Mouse (Mus musculus): Measurements from ENCODE around the gene Hps1. TPM values are rescaled to one million over a fixed set of nuclear protein-coding genes. Genes with fewer than 3 reads are reported as not detected.
A peak's percentile ranks its signal among the peaks of the same experiment; 100 is the strongest.
"Not testable (repeated sequence)": the region's sequence is repeated elsewhere in the genome, so short reads cannot be mapped to it uniquely, and the experiment has no call there.

Gene Hps1
- polyA plus RNA-seq, 1 experiment from 2014 or later = 44.1 TPM

- CTCF ChIA-PET = interaction anchor here (0.8 to 3.8 kb wide), 7 partner anchors 14 to 693 kb away, joined by 3 to 18 read pairs (median 4); no protein-coding TSS in a partner anchor
- peaks cover 60% of the 10 kb centered on the region for H3K27me3 ChIP-seq
- TF ChIP-seq CTCF (IDR thresholded peaks at IDR 0.05) = peak; percentile 93
- ATAC-seq = peak; percentile 86
- POLR2A ChIA-PET = interaction anchor here (0.6 kb wide), 1 partner anchor 183 kb away, joined by 4 read pairs; no protein-coding TSS in a partner anchor
- in situ Hi-C loops (cut with MboI; ENCODE audit: low pct_unique_long_range_greater_than_20kb) = loop anchor here (5.0 to 25.0 kb wide), 4 partner anchors 517 to 817 kb away; partner anchors contain the start of genes Hpse2 and Nkx2-3
- no peak for DNase-seq (ENCODE audit: low read depth, low spot score)
Measured at GRCm38 (mm10) chr19:42794914-42795613, 15.3 kb upstream of the Hps1 start.

GRCm38 (mm10) chr19:42788311-42788710 is 8.5 kb upstream of the Hps1 start:
- in situ Hi-C loops (cut with MboI; ENCODE audit: low pct_unique_long_range_greater_than_20kb) = loop anchor here (25.0 kb wide), 1 partner anchor 824 kb away; the partner anchor contains the start of gene Nkx2-3
- peak; percentile 51 for ATAC-seq
- DNase-seq (ENCODE audit: low read depth, low spot score) = no peak
- no peak for TF ChIP-seq CTCF (IDR thresholded peaks at IDR 0.05)
- peaks cover 32% of the 10 kb centered on the region for H3K27me3 ChIP-seq
- ChIA-PET CTCF (interaction anchor here (1.0 to 2.0 kb wide), 3 partner anchors 9 to 608 kb away, joined by 3 to 6 read pairs (median 5); partner anchors contain the start of gene Hps1), POLR2A (no interaction called here)

DNA sequence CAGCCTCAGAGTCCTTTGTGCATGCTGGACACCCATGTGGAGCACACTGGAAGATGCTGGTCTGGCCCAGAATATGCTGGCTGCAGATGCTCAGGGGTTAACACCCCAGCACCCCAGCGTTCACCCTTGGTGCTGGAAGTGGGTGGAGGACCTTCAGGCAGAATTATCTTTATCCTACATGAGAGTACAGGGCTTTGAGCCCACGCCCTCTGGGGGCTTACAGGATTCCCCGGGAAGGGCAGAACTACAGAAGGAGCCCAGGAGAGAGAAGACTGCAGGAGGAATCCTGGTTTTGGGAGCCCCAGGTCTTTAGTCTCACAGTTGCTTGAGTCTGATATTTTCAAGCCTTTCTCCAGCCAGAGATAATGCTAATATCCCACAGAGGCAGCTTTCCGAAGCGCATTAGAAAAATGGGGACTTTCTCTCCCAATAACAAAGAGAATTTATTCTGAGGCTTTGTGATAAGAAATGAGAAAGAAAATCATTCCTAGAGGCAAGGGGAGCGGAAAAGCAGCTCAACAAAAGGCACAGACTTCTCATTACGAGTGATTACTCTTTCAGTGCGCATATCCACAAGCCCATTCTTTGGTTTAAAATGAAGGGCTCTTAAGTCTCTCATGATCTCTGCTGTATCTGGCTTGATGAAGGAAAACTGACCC is 5.9 kb upstream of the Hps1 start:
- no peak for DNase-seq (ENCODE audit: low read depth, low spot score)
- ChIA-PET POLR2A (no interaction called here), CTCF (no interaction called here)
- ATAC-seq = no peak
- in situ Hi-C loops (cut with MboI; ENCODE audit: low pct_unique_long_range_greater_than_20kb) = loop anchor here (25.0 kb wide), 1 partner anchor 827 kb away; the partner anchor contains the start of gene Nkx2-3
- no peak for TF ChIP-seq CTCF (IDR thresholded peaks at IDR 0.05)
- peaks cover 18% of the 10 kb centered on the region for H3K27me3 ChIP-seq

DNA sequence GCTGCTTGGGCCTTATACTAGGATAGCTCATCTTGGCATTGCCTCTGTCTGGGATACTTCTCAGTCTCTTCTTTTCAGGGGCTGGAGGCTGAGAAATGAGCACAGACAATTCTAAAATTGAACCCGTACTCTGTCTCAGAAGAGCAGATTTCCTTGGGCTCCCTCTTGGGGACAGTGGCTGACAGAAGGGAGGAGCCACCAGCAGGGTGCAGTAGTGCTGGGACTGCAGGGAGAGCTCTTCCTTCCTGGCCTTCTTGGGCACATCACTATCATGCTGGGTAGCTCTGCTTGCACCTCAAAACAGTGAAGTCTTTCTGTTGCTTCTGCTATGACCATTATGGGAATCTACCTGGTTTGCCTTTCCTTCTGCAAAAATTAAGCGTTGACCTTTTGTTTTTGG is 5.4 kb upstream of the Hps1 start:
- no peak for TF ChIP-seq CTCF (IDR thresholded peaks at IDR 0.05)
- in situ Hi-C loops (cut with MboI; ENCODE audit: low pct_unique_long_range_greater_than_20kb) = loop anchor here (25.0 kb wide), 1 partner anchor 827 kb away; the partner anchor contains the start of gene Nkx2-3
- ChIA-PET CTCF (interaction anchor here (1.0 kb wide), 1 partner anchor 52 kb away, joined by 3 read pairs; no protein-coding TSS in a partner anchor), POLR2A (no interaction called here)
- no peak for DNase-seq (ENCODE audit: low read depth, low spot score)
- peaks cover 13% of the 10 kb centered on the region for H3K27me3 ChIP-seq
- ATAC-seq = no peak

GRCm38 (mm10) chr19:42780156-42780538 is 369 bp upstream of the Hps1 start:
- POLR2A ChIA-PET = interaction anchor here (0.6 kb wide), 1 partner anchor 9 kb away, joined by 3 read pairs; no protein-coding TSS in a partner anchor
- in situ Hi-C loops (cut with MboI; ENCODE audit: low pct_unique_long_range_greater_than_20kb) = loop anchor here (25.0 kb wide), 1 partner anchor 832 kb away; the partner anchor contains the start of gene Nkx2-3
- peak; percentile 36 for TF ChIP-seq CTCF (IDR thresholded peaks at IDR 0.05)

GRCm38 (mm10) chr19:42777801-42778200 is 2.0 kb downstream of the Hps1 start:
- no peak for DNase-seq (ENCODE audit: low read depth, low spot score)
- no peak for ATAC-seq
- ChIA-PET CTCF (interaction anchor here (2.3 kb wide), 1 partner anchor 462 kb away, joined by 5 read pairs; no protein-coding TSS in a partner anchor), POLR2A (no interaction called here)
- in situ Hi-C loops (cut with MboI; ENCODE audit: low pct_unique_long_range_greater_than_20kb) = loop anchor here (10.0 to 25.0 kb wide), 2 partner anchors 193 to 834 kb away; partner anchors contain the start of gene Nkx2-3
- peak; percentile 88 for TF ChIP-seq CTCF (IDR thresholded peaks at IDR 0.05)
- no peaks in the 10 kb centered on the region for H3K27me3 ChIP-seq

More at GRCm38 (mm10) chr19:42780156-42780538, 369 bp upstream of the Hps1 start:
- not testable (repeated sequence) for ATAC-seq; H3K27me3 ChIP-seq; DNase-seq (ENCODE audit: low read depth, low spot score)
- CTCF ChIA-PET = interaction anchor here (1.1 kb wide), 2 partner anchors 9 to 16 kb away, joined by 3 read pairs; no protein-coding TSS in a partner anchor

DNA sequence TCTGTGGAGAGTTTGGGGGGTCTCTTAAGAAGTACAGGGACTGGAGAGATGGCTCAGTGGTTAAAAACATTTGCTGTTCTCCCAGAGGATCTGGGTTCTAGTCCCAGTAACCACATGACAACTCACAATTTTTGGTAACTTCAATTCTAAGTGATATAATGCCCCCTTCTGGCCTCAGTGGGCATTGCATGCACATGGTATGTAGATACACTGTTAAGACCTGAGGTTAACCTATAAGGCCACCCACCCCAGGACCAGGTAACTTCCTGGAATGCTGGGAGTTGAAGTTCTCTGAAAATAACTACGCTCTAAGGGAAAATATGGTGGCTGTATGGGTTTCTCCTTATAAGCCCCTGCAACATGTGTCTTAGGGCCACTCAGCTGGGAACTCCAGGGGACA is 3.0 kb downstream of the Hps1 start:
- DNase-seq (ENCODE audit: low read depth, low spot score) (no peak), ATAC-seq (no peak)
- CTCF ChIA-PET = interaction anchor here (0.9 to 2.3 kb wide), 5 partner anchors 16 to 461 kb away, joined by 3 to 5 read pairs (median 3); no protein-coding TSS in a partner anchor
- H3K27me3 ChIP-seq = no peaks in the 10 kb centered on the region
- TF ChIP-seq CTCF (IDR thresholded peaks at IDR 0.05) = no peak
- POLR2A ChIA-PET = interaction anchor here (0.8 kb wide), 1 partner anchor 15 kb away, joined by 3 read pairs; no protein-coding TSS in a partner anchor
- in situ Hi-C loops (cut with MboI; ENCODE audit: low pct_unique_long_range_greater_than_20kb) = loop anchor here (10.0 to 25.0 kb wide), 2 partner anchors 192 to 835 kb away; partner anchors contain the start of gene Nkx2-3

DNA sequence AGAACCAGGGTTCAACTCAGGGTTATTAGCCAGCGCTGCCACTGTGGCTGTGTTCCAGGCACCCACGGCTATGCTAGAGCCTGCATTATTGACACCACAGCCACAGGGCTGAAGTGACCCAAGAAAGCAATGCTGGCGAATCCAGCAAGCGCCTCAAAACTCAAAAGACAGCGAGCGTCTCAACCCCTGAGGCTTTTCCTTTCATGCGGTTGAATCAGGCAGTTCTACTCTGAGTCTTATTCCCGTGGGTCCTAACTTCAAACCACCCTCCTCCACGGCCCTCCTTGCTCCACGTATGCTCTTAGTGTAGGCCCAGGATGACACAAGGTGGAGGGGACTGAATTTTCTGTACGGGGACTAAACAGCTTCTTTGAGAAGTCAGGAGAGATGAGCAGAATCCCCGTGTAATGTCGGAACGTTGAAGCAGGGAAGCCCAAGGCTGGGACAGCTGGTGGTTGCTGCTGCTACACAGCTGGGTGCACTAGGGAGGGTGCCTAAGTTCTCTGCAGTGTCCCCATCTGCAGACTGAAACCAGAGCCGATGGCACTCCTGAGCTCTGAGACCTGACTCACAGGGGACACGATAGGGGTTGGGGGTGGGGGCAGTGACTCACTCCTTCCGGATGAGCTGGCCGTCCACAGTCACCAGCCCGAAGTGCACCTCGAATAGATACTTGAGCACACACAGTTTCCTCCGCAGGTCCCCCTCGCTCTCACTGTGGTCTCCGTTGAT is 9.5 kb downstream of the Hps1 start:
- ATAC-seq = peak; percentile 66
- in situ Hi-C loops (cut with MboI; ENCODE audit: low pct_unique_long_range_greater_than_20kb) = loop anchor here (10.0 kb wide), 1 partner anchor 186 kb away; no protein-coding TSS in a partner anchor

DNA sequence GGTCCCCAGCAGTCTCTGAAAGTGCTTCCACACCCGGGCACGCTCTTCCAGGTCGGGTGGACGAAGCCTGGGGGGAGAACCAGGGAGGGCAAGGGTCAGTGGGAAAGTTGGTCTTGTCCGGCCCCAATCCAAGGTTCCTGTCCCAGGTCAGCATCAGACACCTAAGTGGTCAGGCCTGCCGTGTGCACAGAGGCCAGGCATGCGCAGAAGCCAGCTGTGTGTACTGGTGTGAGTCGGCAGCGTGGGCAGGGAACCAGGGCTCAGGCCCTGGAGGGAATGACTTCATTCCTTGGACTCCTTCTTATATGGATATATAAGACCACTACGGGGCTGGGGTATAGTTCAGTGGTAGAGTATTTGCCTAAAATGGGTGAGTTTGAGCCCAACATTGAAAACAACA is 10.1 kb downstream of the Hps1 start:
- no peak for TF ChIP-seq CTCF (IDR thresholded peaks at IDR 0.05)
- ChIA-PET POLR2A (no interaction called here), CTCF (no interaction called here)
- no peaks in the 10 kb centered on the region for H3K27me3 ChIP-seq
- in situ Hi-C loops (cut with MboI; ENCODE audit: low pct_unique_long_range_greater_than_20kb) = loop anchor here (10.0 kb wide), 1 partner anchor 185 kb away; no protein-coding TSS in a partner anchor
- ATAC-seq (no peak), DNase-seq (ENCODE audit: low read depth, low spot score) (no peak)

More for the DNA sequence above, 9.5 kb downstream of the Hps1 start:
- no peak for DNase-seq (ENCODE audit: low read depth, low spot score)
- ChIA-PET CTCF (interaction anchor here (1.2 to 1.4 kb wide), 2 partner anchors 9 to 10 kb away, joined by 3 to 4 read pairs; partner anchors contain the start of gene Hps1), POLR2A (interaction anchor here (0.6 kb wide), 1 partner anchor 9 kb away, joined by 3 read pairs; the partner anchor contains the start of gene Hps1)
- TF ChIP-seq CTCF (IDR thresholded peaks at IDR 0.05) = no peak
- H3K27me3 ChIP-seq = no peaks in the 10 kb centered on the region

Data from Patski (cell line).